In genomic region chr2:30897291-30897690, GRCm38 (mm10) we compare ENCODE assay signal across 9 mouse cellular contexts. TPM values are rescaled to one million over a fixed set of nuclear protein-coding genes. Genes with fewer than 3 reads are reported as not detected.
DNase-seq lines count a peak whose midpoint lies in the region; ATAC-seq lines count a peak whose summit lies in the region.
"Had no signal": no experiment of that assay in that cellular context is flagged by ENCODE, and none has a peak within 500 bp of the region (broad histone marks: within the 10 kb centered on the region; RNA-seq: fewer than 3 reads in every experiment).

No protein-coding gene starts in this region.

- H3K36me3 ChIP-seq in limb, embryonic 12.5 days, result no peaks in the 10 kb centered on the region
- H3K36me3 ChIP-seq: liver, embryonic 13.5 days had no signal

- peaks cover 38% of the 10 kb centered on the region for H3K4me1 ChIP-seq in limb, embryonic 12.5 days (replicated peaks)

- H3K9me3 ChIP-seq in limb, embryonic 12.5 days, result no peaks in the 10 kb centered on the region
- H3K9me3 ChIP-seq: liver, embryonic 13.5 days had no signal

- WGBS in limb, embryonic 12.5 days, result 31% methylated on average over 6 of the region's 6 CpGs

- ATAC-seq in limb, embryonic 12.5 days (ENCODE audit: insufficient number of reproducible peaks, insufficient read depth, low FRiP score, low TSS enrichment, low read depth), result 0 out of 2 replicates have a peak, but pooled peaks have one; percentile 33

- no peaks in the 10 kb centered on the region for H3K27me3 ChIP-seq in limb, embryonic 12.5 days

- H3K9ac ChIP-seq in limb, embryonic 12.5 days (replicated peaks), result no peak overlapping the region
- H3K9ac ChIP-seq: liver, embryonic 13.5 days had no signal

- peak; percentile 41 for DNase-seq in kidney, adult 9 months
- no peak for DNase-seq in kidney, adult 11 months
- peak; percentile 70 for DNase-seq in 416B (ENCODE audit: low read depth)
- DNase-seq in T-cell, adult 2 months (ENCODE audit: low spot score), result peak; percentile 16
- DNase-seq in cerebellum, postnatal 36 days, result no peak
- no peak for DNase-seq in layer of hippocampus, postnatal 14 days (ENCODE audit: low spot score in 2 of 2)
- DNase-seq: liver, embryonic 13.5 days; right cerebral cortex, postnatal 25 days had no signal

- H3K4me2 ChIP-seq in limb, embryonic 12.5 days, result no peak overlapping the region
- H3K4me2 ChIP-seq: liver, embryonic 13.5 days had no signal

- H3K4me3 ChIP-seq in limb, embryonic 12.5 days (replicated peaks), result no peak overlapping the region
- H3K4me3 ChIP-seq: liver, embryonic 13.5 days had no signal

- H3K27ac ChIP-seq in limb, embryonic 12.5 days, result no peak overlapping the region
- H3K27ac ChIP-seq: liver, embryonic 13.5 days had no signal

RNA-seq across cellular contexts. Expression of gene Ptges, which starts 32.4 kb away (rescaled TPM):
- 11.5 and 12.8 TPM in 2 replicates for polyA plus RNA-seq in limb, embryonic 12.5 days (2016; fragmentation: Nextera tagmentation; extraction: Ambion mirVana)
- 1 to 10 TPM; 4.4 to 5.8 TPM for total RNA-seq in layer of hippocampus, postnatal 14 days (2021)

RNA-seq across cellular contexts. Expression of gene Tor1b, which starts 55.5 kb away (rescaled TPM):
- 30.7 and 32.0 TPM in 2 replicates for polyA plus RNA-seq in limb, embryonic 12.5 days (2016; fragmentation: Nextera tagmentation; extraction: Ambion mirVana)
- 10 to 100 TPM; 38.8 TPM for total RNA-seq in layer of hippocampus, postnatal 14 days (2021)

Comparison
In these comparisons a context has a peak if more than half of its experiments do, and no peak if none do; other contexts are left out.
1. DNase-seq: peak in kidney, adult 9 months (single experiment), 416B (single experiment) and T-cell, adult 2 months (single experiment); none in kidney, adult 11 months (single experiment), cerebellum, postnatal 36 days (0 of 2) and layer of hippocampus, postnatal 14 days (0 of 2).